Mouse (Mus musculus) intestine, postnatal 0 days (tissue): ENCODE results near the gene Epn3. TPM values are rescaled to one million over a fixed set of nuclear protein-coding genes. Genes with fewer than 3 reads are reported as not detected.

Source experiments
- ATAC-seq: fragments of 200-750 bp; cut with Nextera tagmentation; 2 replicates; pipeline ENCODE4 v1.8.0; 2017; ENCODE audit warnings: mild to moderate bottlenecking, moderate TSS enrichment, moderate library complexity
- H3K27ac ChIP-seq: fragments of 300-500 bp; sonication (generic); 2 replicates; pipeline ENCODE4 v1.5.1; 2014; ENCODE audit warnings: mild to moderate bottlenecking, low read depth, low read length, moderate library complexity
- H3K27me3 ChIP-seq: fragments of 300-500 bp; sonication (generic); replicated peaks from 2 replicates; pipeline ENCODE4 v1.6.1; 2014; ENCODE audit warnings: low read length, mixed read lengths; ENCODE audit not compliant: control insufficient read depth, insufficient read depth
- H3K36me3 ChIP-seq: fragments of 300-500 bp; sonication (generic); 2 replicates; pipeline ENCODE4 v1.6.1; 2014; ENCODE audit warnings: mild to moderate bottlenecking, moderate library complexity; ENCODE audit not compliant: control insufficient read depth, insufficient read depth
- H3K4me1 ChIP-seq: fragments of 300-500 bp; sonication (generic); replicated peaks from 2 replicates; pipeline ENCODE4 v1.6.1; 2014; ENCODE audit warnings: antibody characterized with exemption, low read length, mixed read lengths; ENCODE audit not compliant: control insufficient read depth, insufficient read depth
- H3K4me2 ChIP-seq: fragments of 300-500 bp; sonication (generic); replicated peaks from 2 replicates; pipeline ENCODE4 v1.6.1; 2014; ENCODE audit warnings: low read depth, mild to moderate bottlenecking, moderate library complexity
- H3K4me3 ChIP-seq: fragments of 300-500 bp; sonication (generic); 2 replicates; pipeline ENCODE4 v1.5.1; 2014; ENCODE audit warnings: low read depth, low read length
- H3K9ac ChIP-seq: fragments of 300-500 bp; sonication (generic); 2 replicates; pipeline ENCODE4 v1.6.1; 2014; ENCODE audit warnings: mild to moderate bottlenecking, low read depth, low read length
- H3K9me3 ChIP-seq: fragments of 300-500 bp; sonication (generic); 2 replicates; pipeline ENCODE4 v1.6.1; 2016; ENCODE audit warnings: mixed run types; ENCODE audit not compliant: control insufficient read depth
- CTCF ChIP-seq: sonication (generic); IDR thresholded peaks from 2 replicates; pipeline ENCODE4 v1.5.1; 2016; ENCODE audit warnings: low read depth, mild to moderate bottlenecking, control low read depth, antibody characterized with exemption, moderate library complexity
- WGBS: fragments of 180-500 bp; shearing (Covaris S2); extraction: QIAGEN DNeasy Blood & Tissue Kit; methylation state at CpG from one replicate; pipeline ENCODE4 v1.1.7; 2014; 5-methylcytosine and 5-hydroxymethylcytosine counted together
- polyA plus RNA-seq: library from polyadenylated mRNA; unstranded; fragments of >200 nt; fragmentation: Nextera tagmentation; extraction: Ambion mirVana; gene quantifications from 2 replicates; pipeline ENCODE4 v1.2.1, GENCODE M21; 2015

Epn3 gene
- 0.55 and 1.0 TPM in 2 replicates for polyA plus RNA-seq

DNA sequence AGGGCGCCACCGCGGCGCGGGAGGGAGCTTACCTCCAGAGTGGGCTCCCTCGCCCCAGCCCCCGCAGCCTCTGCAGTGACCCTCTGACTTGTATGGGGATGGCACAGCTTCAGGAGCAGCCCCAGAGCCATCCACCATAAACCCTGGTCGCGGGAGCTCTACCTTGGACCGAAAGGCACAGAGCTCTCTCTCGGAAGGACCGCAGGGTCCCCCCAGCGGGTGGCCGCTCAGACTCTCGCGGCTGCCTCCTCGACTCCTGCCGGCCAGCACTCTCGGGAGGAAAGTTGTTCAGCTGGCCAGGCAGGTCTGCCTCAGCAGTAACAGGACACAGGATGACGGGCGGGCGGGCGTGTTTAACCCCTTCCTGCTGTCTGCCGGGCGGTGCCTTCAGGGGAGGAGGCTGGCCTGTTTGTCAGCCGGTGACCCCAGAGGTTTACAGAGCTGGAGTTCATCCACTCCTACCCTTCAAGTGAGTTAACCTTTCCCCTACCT lies at the start of gene Epn3:
Epn3 (minus strand) TSS at position 314 of the 492 bp plus-strand sequence.
- TF ChIP-seq CTCF = peak; percentile 34
- WGBS = 1% methylated on average over 26 of the region's 26 CpGs
- H3K4me1 ChIP-seq = peaks cover 12% of the 10 kb centered on the region; the same call in 1 of the 2 replicates

DNA sequence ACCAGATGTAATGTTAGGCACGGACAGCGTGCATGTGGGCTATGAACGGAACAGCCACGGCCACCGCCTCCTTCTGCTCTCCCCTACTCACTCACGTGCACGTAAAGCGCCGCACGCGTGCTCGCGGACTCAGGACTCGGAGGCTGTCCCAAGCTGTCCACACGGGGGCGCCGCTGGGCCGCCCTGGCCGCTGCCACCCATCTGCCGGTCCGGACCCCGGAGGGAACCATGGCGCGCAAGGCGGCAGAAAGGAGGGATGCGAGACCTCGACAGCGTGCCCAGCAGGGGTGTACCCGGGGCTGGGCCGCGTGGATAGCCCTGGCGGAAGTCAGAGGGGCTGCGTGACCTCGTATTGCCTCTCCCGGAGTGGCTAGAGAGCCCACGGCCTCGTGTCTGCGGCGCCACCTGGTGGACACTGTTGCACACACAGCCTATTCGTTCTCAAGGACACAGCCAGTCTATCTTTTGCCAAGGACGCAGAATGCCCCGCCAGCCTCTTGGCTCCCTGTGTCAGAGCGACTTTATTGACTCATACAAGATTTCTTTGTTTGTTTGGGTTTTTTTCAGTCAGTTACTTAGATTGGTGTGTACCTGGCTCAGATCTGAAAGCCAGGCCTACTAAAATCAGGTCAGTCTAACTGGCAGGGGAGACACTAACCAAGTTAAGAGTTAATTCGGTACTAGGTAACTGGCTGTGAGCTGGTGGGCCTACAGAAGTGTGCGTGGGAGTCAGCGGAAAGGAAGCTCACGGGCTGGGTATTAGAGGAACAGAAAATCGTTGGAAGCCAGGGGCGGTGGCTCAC lies 49.3 kb upstream of the Epn3 start, which contains the start of gene Rsad1:
Rsad1 (minus strand) TSS at position 368 of the 803 bp plus-strand sequence.
- Histone ChIP-seq H3K4me2 (peak within 1 kb of the TSS; percentile 91), H3K27me3 (no peaks in the 10 kb centered on the region), H3K4me3 (peak within 1 kb of the TSS; percentile 56), H3K27ac (peak within 1 kb of the TSS; percentile 60; the same call in 1 of the 2 replicates), H3K9ac (peak within 1 kb of the TSS; percentile 58), H3K9me3 (no peaks in the 10 kb centered on the region), H3K36me3 (no peaks in the 10 kb centered on the region), H3K4me1 (no peaks in the 10 kb centered on the region)
- 4% methylated on average over 49 of the region's 49 CpGs for WGBS
- TF ChIP-seq CTCF = peak; percentile 99
- ATAC-seq = peak; percentile 84

More for the DNA sequence above, at the start of gene Epn3:
- Histone ChIP-seq H3K9ac (0 out of 2 replicates have a peak within 1 kb of the TSS, but pooled peaks have one; percentile 37), H3K27me3 (0 out of 2 replicates have a peak, but pooled peaks cover 8% of the 10 kb centered on the region), H3K36me3 (no peaks in the 10 kb centered on the region), H3K9me3 (no peaks in the 10 kb centered on the region), H3K27ac (no peak within 1 kb of the TSS), H3K4me3 (peak within 1 kb of the TSS; percentile 36), H3K4me2 (peak within 1 kb of the TSS; percentile 69)
- ATAC-seq = peak; percentile 26; the same call in 1 of the 2 replicates

DNA sequence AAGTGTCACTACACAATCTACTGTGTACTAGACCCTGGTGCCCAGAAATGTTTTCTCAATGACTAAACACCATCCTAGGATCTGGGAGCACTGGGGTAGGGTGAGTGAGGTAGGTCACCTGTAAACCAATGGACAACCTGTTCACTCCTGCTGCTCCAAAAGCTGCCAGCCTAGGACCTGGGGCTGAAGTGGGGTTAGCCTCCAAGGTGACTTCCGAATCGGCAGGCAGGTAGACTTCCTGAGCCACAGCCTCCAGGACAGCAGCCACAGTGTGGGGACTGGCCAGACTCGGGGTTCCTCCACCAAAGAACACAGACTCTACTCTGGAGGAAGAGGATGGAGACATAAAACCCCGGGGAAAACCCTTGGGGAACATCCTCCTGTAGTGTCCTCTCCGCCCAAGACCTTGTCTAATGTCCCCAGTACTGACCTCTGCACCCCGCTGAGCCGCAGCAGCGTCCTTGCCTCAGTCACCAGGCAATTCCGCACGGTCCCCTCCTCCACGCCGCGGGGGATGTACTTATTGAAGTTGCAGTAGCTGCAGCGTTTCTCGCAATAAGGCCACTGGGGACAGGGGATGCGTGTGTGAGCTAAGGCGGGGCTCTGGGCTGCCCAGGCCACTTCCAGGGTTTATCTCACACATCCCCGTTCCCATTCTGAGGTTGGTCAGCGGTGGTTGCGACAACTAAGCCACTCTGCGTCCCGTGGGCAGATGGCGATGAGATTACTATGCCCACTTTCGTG lies 48.4 kb upstream of the Epn3 start:
- Histone ChIP-seq H3K36me3 (no peaks in the 10 kb centered on the region), H3K4me3 (peak overlapping the region; percentile 56), H3K4me2 (peak overlapping the region; percentile 91), H3K27me3 (no peaks in the 10 kb centered on the region), H3K27ac (no peak overlapping the region), H3K4me1 (no peaks in the 10 kb centered on the region), H3K9ac (peak overlapping the region; percentile 58), H3K9me3 (no peaks in the 10 kb centered on the region)
- WGBS = 11% methylated on average over 24 of the region's 24 CpGs
- ATAC-seq = peak; percentile 23
- no peak for TF ChIP-seq CTCF

DNA sequence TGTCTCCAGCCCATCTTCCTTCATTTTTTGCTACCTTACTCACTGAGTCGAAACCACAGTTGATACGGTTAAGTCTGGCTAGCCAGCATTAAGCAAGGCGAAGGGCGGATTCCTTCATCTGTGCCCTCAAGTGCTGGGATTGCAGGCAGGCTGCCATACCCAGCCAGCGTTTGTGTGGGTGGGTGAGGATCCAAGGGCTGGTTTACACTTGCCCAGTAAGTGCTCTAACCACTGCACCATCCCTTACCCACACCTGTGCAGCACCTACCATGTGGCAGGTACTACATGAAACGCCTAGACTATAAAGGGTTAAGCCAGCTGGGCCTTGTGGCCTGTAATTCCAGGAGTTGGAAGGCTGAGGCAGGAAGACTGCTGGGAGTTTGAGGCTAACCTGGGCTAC lies 47.5 kb upstream of the Epn3 start:
- Histone ChIP-seq H3K27me3 (no peaks in the 10 kb centered on the region), H3K4me3 (no peak overlapping the region), H3K27ac (no peak overlapping the region), H3K9me3 (no peaks in the 10 kb centered on the region), H3K36me3 (0 out of 2 replicates have a peak, but pooled peaks cover 3% of the 10 kb centered on the region), H3K4me2 (no peak overlapping the region), H3K9ac (no peak overlapping the region), H3K4me1 (no peaks in the 10 kb centered on the region)
- no peak for TF ChIP-seq CTCF
- WGBS = 93% methylated on average over 6 of the region's 6 CpGs
- ATAC-seq = no peak

DNA sequence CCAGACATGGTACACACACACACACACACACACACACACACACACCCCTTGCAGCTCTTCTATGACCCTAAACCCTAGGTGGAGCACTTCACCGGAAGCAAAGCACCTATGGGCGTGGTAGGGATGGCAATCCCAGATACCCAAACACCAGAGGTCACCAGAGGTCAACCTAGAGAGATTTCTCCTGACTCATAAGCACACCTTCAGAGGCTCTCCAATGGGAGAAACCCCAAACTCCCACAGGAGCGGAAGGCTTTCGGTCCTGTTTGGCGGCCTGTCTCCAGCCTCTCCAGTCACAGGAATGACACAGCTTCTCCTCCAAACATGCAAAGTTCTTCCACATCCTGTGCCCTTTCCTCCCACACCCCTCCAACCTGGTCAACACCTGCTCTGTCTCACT lies 46.6 kb upstream of the Epn3 start:
- 0 out of 2 replicates have a peak, but pooled peaks have one; percentile 2 for TF ChIP-seq CTCF
- H3K9me3 ChIP-seq = no peaks in the 10 kb centered on the region
- WGBS = 90% methylated on average over 5 of the region's 5 CpGs
- H3K4me2 ChIP-seq = no peak overlapping the region
- H3K4me1 ChIP-seq = no peaks in the 10 kb centered on the region
- no peak for ATAC-seq
- H3K9ac ChIP-seq = no peak overlapping the region
- no peak overlapping the region for H3K27ac ChIP-seq
- no peaks in the 10 kb centered on the region for H3K27me3 ChIP-seq
- no peak overlapping the region for H3K4me3 ChIP-seq
- H3K36me3 ChIP-seq = peaks cover 3% of the 10 kb centered on the region; the same call in 1 of the 2 replicates

DNA sequence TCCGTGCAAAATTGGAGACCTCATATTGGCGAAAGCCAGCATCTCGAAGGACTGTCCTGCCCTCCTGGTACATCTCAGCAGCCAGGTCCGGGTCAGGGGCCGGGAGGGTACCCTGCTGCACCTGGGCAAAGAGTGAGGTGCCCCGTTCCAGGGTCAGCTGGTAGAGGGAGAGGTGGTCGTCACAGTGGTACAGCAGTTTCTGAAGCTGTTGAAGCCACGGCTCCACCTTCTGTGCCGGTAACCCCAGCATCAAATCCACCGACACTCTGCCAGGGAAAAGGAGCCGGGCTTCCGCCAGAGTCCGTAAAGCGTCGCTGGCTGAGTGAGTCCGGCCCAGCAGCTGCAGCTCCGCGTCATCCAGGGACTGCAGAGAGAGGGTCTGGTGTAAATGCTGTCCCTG lies 44.6 kb upstream of the Epn3 start:
- Histone ChIP-seq H3K27me3 (no peaks in the 10 kb centered on the region), H3K4me2 (peak overlapping the region; percentile 45), H3K9ac (no peak overlapping the region), H3K36me3 (peaks cover 3% of the 10 kb centered on the region; the same call in 1 of the 2 replicates), H3K4me1 (no peaks in the 10 kb centered on the region), H3K4me3 (no peak overlapping the region), H3K9me3 (no peaks in the 10 kb centered on the region), H3K27ac (no peak overlapping the region)
- ATAC-seq = no peak
- no peak for TF ChIP-seq CTCF
- WGBS = 62% methylated on average over 18 of the region's 18 CpGs
